Mouse (Mus musculus) heart, adult 2 months (tissue): ENCODE measurements at regions not wholly inside any gene's neighbourhood (a gene's known extent, or its start where the extent isn't known, plus 50 kb on each side); places are given as distances from the start of the nearest gene placed in this dataset.

Source experiments
- CTCF ChIP-seq: fragments of 200-600 bp; IDR thresholded peaks from 2 replicates; pipeline ENCODE4 v1.8.1; 2022; ENCODE audit warnings: antibody characterized with exemption, mild to moderate bottlenecking, moderate library complexity
- EP300 ChIP-seq: fragments of 200-500 bp; IDR thresholded peaks from 2 replicates; pipeline ENCODE4 v1.6.1; 2011; ENCODE audit warnings: low read depth, low read length, control low read depth; ENCODE audit not compliant: insufficient read depth

DNA sequence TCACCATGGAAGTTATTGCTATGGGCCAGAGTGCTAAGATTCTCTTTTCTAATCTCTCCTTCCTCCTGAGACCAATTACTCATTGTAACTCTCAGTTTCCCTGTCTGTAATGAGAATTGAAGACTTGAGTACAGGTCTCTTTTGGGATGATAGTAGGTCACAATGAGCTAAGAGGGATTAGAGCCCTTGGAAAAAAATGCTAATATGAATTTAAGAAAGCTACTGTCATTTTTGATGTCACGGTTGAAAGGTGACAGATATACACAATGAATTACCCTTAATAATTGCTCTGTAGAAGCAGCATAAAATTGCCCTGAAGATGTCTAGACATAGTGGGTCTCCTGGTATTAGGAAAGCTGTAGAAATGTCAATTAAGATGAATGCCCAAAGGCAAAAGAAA is 178.2 kb downstream of the Kcna4 start:
- TF ChIP-seq EP300 (no peak), CTCF (no peak)
